25 mouse cellular contexts compared by ENCODE assay signal in the genomic region with DNA sequence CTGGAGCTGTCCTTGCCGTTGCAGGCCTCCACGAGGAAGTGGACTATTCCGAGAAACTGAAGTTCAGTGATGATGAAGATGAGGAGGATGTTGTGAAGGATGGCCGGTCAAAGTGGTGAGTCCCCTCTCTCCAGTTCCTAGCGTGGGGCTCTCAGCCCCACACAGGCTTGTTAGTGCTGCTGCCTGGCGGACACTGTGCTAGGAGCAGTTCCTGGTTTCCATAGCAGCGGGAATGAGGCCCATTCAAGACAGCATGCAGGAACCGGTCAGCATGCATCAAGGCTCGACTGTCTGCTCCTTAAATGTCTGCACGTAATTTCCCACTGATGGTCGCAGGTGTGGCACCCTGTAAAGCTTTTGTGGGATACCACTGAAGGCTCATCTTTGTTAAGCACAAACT. TPM values are rescaled to one million over a fixed set of nuclear protein-coding genes. Genes with fewer than 3 reads are reported as not detected.
A peak's percentile ranks its signal among the peaks of the same experiment; 100 is the strongest.
DNase-seq lines count a peak whose midpoint lies in the region; ATAC-seq and TF ChIP-seq lines count a peak whose summit lies in the region.
"Had no signal": no experiment of that assay in that cellular context is flagged by ENCODE, and none has a peak within 500 bp of the region (broad histone marks: within the 10 kb centered on the region; RNA-seq: fewer than 3 reads in every experiment).

No protein-coding gene starts in this region.

- no peaks in the 10 kb centered on the region for H3K27me3 ChIP-seq in forebrain, postnatal 0 days (ENCODE audit: insufficient read depth, low read length)
- H3K27me3 ChIP-seq in forebrain, embryonic 14.5 days (replicated peaks; ENCODE audit: control insufficient read depth, insufficient read depth, low read length): no peaks in the 10 kb centered on the region
- H3K27me3 ChIP-seq in intestine, embryonic 15.5 days (replicated peaks): no peaks in the 10 kb centered on the region
- H3K27me3 ChIP-seq: CH12.LX; forebrain, embryonic 13.5 days; heart, embryonic 12.5 days; heart, embryonic 15.5 days; Patski had no signal

- H3K4me1 ChIP-seq in forebrain, postnatal 0 days (ENCODE audit: insufficient read depth): no peaks in the 10 kb centered on the region
- no peaks in the 10 kb centered on the region for H3K4me1 ChIP-seq in forebrain, embryonic 14.5 days (ENCODE audit: control insufficient read depth, insufficient read depth, low read length)
- H3K4me1 ChIP-seq in intestine, embryonic 15.5 days (replicated peaks): no peaks in the 10 kb centered on the region
- H3K4me1 ChIP-seq: forebrain, embryonic 10.5 days; forebrain, embryonic 13.5 days; heart, embryonic 12.5 days; heart, embryonic 15.5 days; hindbrain, embryonic 10.5 days had no signal

- ATAC-seq in forebrain, postnatal 0 days: no peak
- ATAC-seq in forebrain, embryonic 14.5 days: no peak
- ATAC-seq in intestine, embryonic 15.5 days: no peak
- ATAC-seq: forebrain, embryonic 13.5 days; Patski had no signal

- intact Hi-C loops in left cerebral cortex, adult 2 months (cut with DNase I): no loop called here

- no peak overlapping the region for H3K4me3 ChIP-seq in forebrain, postnatal 0 days (ENCODE audit: low read depth, low read length)
- no peak overlapping the region for H3K4me3 ChIP-seq in forebrain, embryonic 14.5 days (ENCODE audit: low read depth, low read length)
- no peak overlapping the region for H3K4me3 ChIP-seq in left cerebral cortex, adult 2 months
- no peak overlapping the region for H3K4me3 ChIP-seq in intestine, embryonic 15.5 days (replicated peaks)
- H3K4me3 ChIP-seq: forebrain, embryonic 10.5 days; forebrain, embryonic 13.5 days; heart, embryonic 12.5 days; heart, embryonic 15.5 days; hindbrain, embryonic 10.5 days had no signal

- peak; percentile 20; the same call in 1 of the 2 replicates for TF ChIP-seq CTCF in forebrain, postnatal 0 days (IDR thresholded peaks at IDR 0.05; ENCODE audit: low read depth)
- peak; percentile 21 for TF ChIP-seq CTCF in left cerebral cortex, adult 2 months (IDR thresholded peaks at IDR 0.05)

- H3K9me3 ChIP-seq in forebrain, postnatal 0 days (ENCODE audit: low read length): no peaks in the 10 kb centered on the region
- H3K9me3 ChIP-seq in forebrain, embryonic 14.5 days (replicated peaks; ENCODE audit: control insufficient read depth, low read length): no peaks in the 10 kb centered on the region
- H3K9me3 ChIP-seq in intestine, embryonic 15.5 days: no peaks in the 10 kb centered on the region
- H3K9me3 ChIP-seq: forebrain, embryonic 10.5 days; forebrain, embryonic 13.5 days; G1E; heart, embryonic 12.5 days; heart, embryonic 15.5 days; hindbrain, embryonic 10.5 days had no signal

- peaks cover 95% of the 10 kb centered on the region for H3K36me3 ChIP-seq in forebrain, postnatal 0 days (ENCODE audit: insufficient read depth)
- H3K36me3 ChIP-seq in forebrain, embryonic 14.5 days (ENCODE audit: control insufficient read depth, insufficient read depth, low read length): peaks cover 100% of the 10 kb centered on the region
- peaks cover 77% of the 10 kb centered on the region for H3K36me3 ChIP-seq in intestine, embryonic 15.5 days

- no peak overlapping the region for H3K9ac ChIP-seq in forebrain, postnatal 0 days
- H3K9ac ChIP-seq in forebrain, embryonic 14.5 days (ENCODE audit: low read length): no peak overlapping the region
- H3K9ac ChIP-seq in intestine, embryonic 15.5 days: no peak overlapping the region
- H3K9ac ChIP-seq: forebrain, embryonic 13.5 days; heart, embryonic 12.5 days; heart, embryonic 15.5 days; hindbrain, embryonic 14.5 days had no signal

- 69% methylated on average over 11 of the region's 11 CpGs for WGBS in forebrain, postnatal 0 days
- WGBS in forebrain, embryonic 14.5 days: 76% methylated on average over 11 of the region's 11 CpGs
- WGBS in intestine, embryonic 15.5 days: 81% methylated on average over 11 of the region's 11 CpGs

- H3K4me2 ChIP-seq in forebrain, postnatal 0 days (ENCODE audit: low read depth): no peak overlapping the region
- H3K4me2 ChIP-seq in forebrain, embryonic 14.5 days (ENCODE audit: low read length): no peak overlapping the region
- H3K4me2 ChIP-seq in intestine, embryonic 15.5 days (replicated peaks): no peak overlapping the region
- H3K4me2 ChIP-seq: forebrain, embryonic 13.5 days; heart, embryonic 12.5 days; heart, embryonic 15.5 days; hindbrain, embryonic 14.5 days had no signal

- no peak for DNase-seq in forebrain, postnatal 0 days
- DNase-seq in forebrain, embryonic 14.5 days (ENCODE audit: low spot score): no peak
- DNase-seq in left cerebral cortex, adult 2 months (ENCODE audit: extremely low spot score in 1 of 2, low spot score in 2 of 2): no peak
- no peak for DNase-seq in left cerebral cortex, adult 8-10 months (ENCODE audit: low spot score in 2 of 2)
- DNase-seq in brain, adult 2 months (ENCODE audit: low read depth, low spot score): peak; percentile 59
- DNase-seq: adrenal gland, postnatal 10 days; adrenal gland, postnatal 36 days; B cell, adult 2 months; cerebellum, adult 11-12 months; cerebellum, adult 9-10 months; cerebellum, postnatal 14 days; gastrocnemius, postnatal 25 days; heart, adult 18-20 months; heart, postnatal 10 days; heart, postnatal 36 days had no signal

- no peak overlapping the region for H3K27ac ChIP-seq in forebrain, postnatal 0 days (ENCODE audit: low read depth, low read length)
- no peak overlapping the region for H3K27ac ChIP-seq in forebrain, embryonic 14.5 days (ENCODE audit: low read depth, low read length)
- H3K27ac ChIP-seq in left cerebral cortex, adult 2 months: no peak overlapping the region
- H3K27ac ChIP-seq in intestine, embryonic 15.5 days: no peak overlapping the region
- H3K27ac ChIP-seq: forebrain, embryonic 10.5 days; forebrain, embryonic 13.5 days; heart, embryonic 15.5 days; hindbrain, embryonic 10.5 days; hindbrain, embryonic 14.5 days had no signal

RNA-seq across cellular contexts. Expression of a gene that starts 37.4 kb away (rescaled TPM):
- total RNA-seq in forebrain, postnatal 0 days (2014; rRNA removed): 34.5 and 38.5 TPM in 2 replicates
- polyA plus RNA-seq in forebrain, postnatal 0 days (2015; fragmentation: Nextera tagmentation; extraction: Ambion mirVana): 16.2 and 19.8 TPM in 2 replicates
- 22.3 and 27.1 TPM in 2 replicates for polyA plus RNA-seq in forebrain, embryonic 14.5 days (2014; fragmentation: Nextera tagmentation; extraction: Ambion mirVana)
- total RNA-seq in left cerebral cortex, adult 2 months (2021): 10 to 100 TPM; 23.7 to 25.3 TPM
- total RNA-seq in left cerebral cortex, adult 8-10 months (2022): 10 to 100 TPM; 18.8 to 22.0 (median 19.8) TPM
- 26.0 and 26.8 TPM in 2 replicates for polyA plus RNA-seq in intestine, embryonic 15.5 days (2015; fragmentation: Nextera tagmentation; extraction: Ambion mirVana)

RNA-seq across cellular contexts. Expression of a gene that starts 48.1 kb away (rescaled TPM):
- 92.1 and 131 TPM in 2 replicates for total RNA-seq in forebrain, postnatal 0 days (2014; rRNA removed)
- polyA plus RNA-seq in forebrain, postnatal 0 days (2015; fragmentation: Nextera tagmentation; extraction: Ambion mirVana): 40.7 and 60.4 TPM in 2 replicates
- 53.3 and 62.4 TPM in 2 replicates for polyA plus RNA-seq in forebrain, embryonic 14.5 days (2014; fragmentation: Nextera tagmentation; extraction: Ambion mirVana)
- total RNA-seq in left cerebral cortex, adult 2 months (2021): 100 to 1,000 TPM; 268 to 280 TPM
- total RNA-seq in left cerebral cortex, adult 8-10 months (2022): 100 to 1,000 TPM; 248 to 277 (median 262) TPM
- 32.5 and 36.1 TPM in 2 replicates for polyA plus RNA-seq in intestine, embryonic 15.5 days (2015; fragmentation: Nextera tagmentation; extraction: Ambion mirVana)
